Mouse (Mus musculus): ENCODE data around the gene Sh3pxd2a. TPM values are rescaled to one million over a fixed set of nuclear protein-coding genes. Genes with fewer than 3 reads are reported as not detected.

Sh3pxd2a gene
- polyA plus RNA-seq, 1 experiment from 2014 or later, result 0.65 TPM

DNA sequence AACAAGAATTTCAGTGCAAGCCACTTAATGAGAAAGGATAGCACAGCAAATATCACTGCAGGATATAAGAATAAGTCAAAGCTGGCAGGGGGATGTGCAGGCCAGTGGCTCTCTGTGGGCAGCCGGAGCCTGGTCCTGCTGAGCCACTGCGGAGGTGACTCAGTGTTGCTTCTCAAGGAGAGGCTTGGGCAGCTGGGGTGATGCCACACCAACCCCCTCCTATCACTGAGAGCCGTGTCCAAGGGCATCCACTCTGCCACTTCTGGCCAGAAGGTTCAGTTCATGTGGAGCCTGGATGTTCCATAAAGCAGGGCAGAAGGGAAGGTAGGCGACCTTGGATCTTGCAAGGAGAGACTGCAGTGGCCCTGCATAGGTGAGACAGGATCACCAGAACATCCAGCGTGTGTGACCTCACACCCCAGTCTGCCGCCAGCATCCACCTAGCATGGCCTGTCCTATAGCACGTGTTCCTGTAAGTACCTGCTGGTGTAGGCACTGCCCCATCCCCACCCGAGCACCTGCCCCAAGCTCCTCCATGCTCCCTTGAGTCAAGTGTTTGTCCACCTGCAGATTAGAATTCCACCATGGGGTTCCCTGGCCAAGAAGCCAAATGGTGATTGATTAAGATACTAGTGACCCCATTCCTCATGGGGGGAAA, 89.2 kb downstream of the Sh3pxd2a start:
- Histone ChIP-seq H3K36me3 (ENCODE audit: control insufficient read depth, insufficient read depth) (no peaks in the 10 kb centered on the region), H3K9ac (ENCODE audit: low read depth, low read length) (no peak overlapping the region), H3K4me1 (ENCODE audit: control insufficient read depth, low read depth, low read length) (peaks cover 25% of the 10 kb centered on the region), H3K27ac (ENCODE audit: low read length) (no peak overlapping the region), H3K4me3 (ENCODE audit: low read depth, low read length) (no peak overlapping the region), H3K9me3 (replicated peaks; ENCODE audit: control insufficient read depth, low read length) (no peaks in the 10 kb centered on the region), H3K4me2 (ENCODE audit: low read depth, low read length) (no peak overlapping the region), H3K27me3 (ENCODE audit: control insufficient read depth, insufficient read depth, low read depth, low read length) (no peaks in the 10 kb centered on the region)
- WGBS (ENCODE audit: insufficient replicate concordance), result 78% methylated on average over 8 of the region's 8 CpGs
- no peak for ATAC-seq (ENCODE audit: low read depth)

DNA sequence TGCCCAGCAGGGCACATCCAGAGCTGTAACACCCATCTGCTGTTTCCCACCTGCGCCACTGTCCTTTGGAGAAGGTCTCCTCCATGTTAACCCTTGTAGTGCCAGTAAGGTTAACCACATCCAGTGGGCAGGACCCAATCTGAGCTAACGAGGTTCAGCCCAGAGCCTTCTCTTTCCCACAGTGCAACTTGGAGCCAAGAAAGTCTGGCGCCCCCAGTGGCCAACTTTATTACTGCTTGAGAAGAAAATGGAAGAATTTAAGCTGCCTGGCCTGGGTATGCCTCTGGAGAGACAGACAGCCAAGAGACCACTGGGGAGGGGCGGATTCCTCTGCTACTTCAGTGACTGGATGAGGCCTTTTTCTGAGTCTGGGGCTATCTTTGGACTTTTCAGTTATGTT, 89.8 kb downstream of the Sh3pxd2a start:
- Histone ChIP-seq H3K9me3 (replicated peaks; ENCODE audit: control insufficient read depth, low read length) (no peaks in the 10 kb centered on the region), H3K27me3 (ENCODE audit: control insufficient read depth, insufficient read depth, low read depth, low read length) (no peaks in the 10 kb centered on the region), H3K4me3 (ENCODE audit: low read depth, low read length) (no peak overlapping the region), H3K9ac (ENCODE audit: low read depth, low read length) (no peak overlapping the region), H3K27ac (ENCODE audit: low read length) (no peak overlapping the region), H3K36me3 (ENCODE audit: control insufficient read depth, insufficient read depth) (no peaks in the 10 kb centered on the region), H3K4me1 (ENCODE audit: control insufficient read depth, low read depth, low read length) (peaks cover 21% of the 10 kb centered on the region), H3K4me2 (ENCODE audit: low read depth, low read length) (no peak overlapping the region)
- no peak for ATAC-seq (ENCODE audit: low read depth)
- 23% methylated on average over 4 of the region's 4 CpGs for WGBS (ENCODE audit: insufficient replicate concordance)

DNA sequence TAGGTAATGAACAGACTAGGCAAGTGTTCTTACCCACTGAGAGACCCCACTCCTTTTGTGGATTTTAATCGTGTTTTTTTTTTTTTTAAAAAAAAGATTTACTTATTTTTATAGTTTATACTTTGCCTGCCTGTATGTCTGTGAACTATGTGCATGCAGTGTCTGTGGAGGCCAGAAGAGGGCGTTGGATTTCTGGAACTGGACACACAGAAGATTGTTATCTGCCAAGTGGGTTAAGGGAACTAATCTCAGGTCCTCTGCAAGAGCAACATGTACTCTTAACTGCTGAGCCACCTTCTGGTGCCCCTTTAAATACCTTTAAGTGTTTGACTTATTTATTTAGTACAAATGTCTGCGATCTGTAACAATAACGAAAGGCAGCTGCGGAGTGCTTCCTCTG, 92.2 kb downstream of the Sh3pxd2a start:
- H3K4me2 ChIP-seq (ENCODE audit: low read depth, low read length), result no peak overlapping the region
- no peaks in the 10 kb centered on the region for H3K27me3 ChIP-seq (ENCODE audit: control insufficient read depth, insufficient read depth, low read depth, low read length)
- 68% methylated on average over 5 of the region's 5 CpGs for WGBS (ENCODE audit: insufficient replicate concordance)
- H3K4me1 ChIP-seq (ENCODE audit: control insufficient read depth, low read depth, low read length), result peaks cover 12% of the 10 kb centered on the region
- H3K9me3 ChIP-seq (replicated peaks; ENCODE audit: control insufficient read depth, low read length), result no peaks in the 10 kb centered on the region
- ATAC-seq (ENCODE audit: low read depth), result no peak
- no peak overlapping the region for H3K4me3 ChIP-seq (ENCODE audit: low read depth, low read length)
- H3K9ac ChIP-seq (ENCODE audit: low read depth, low read length), result no peak overlapping the region
- no peak overlapping the region for H3K27ac ChIP-seq (ENCODE audit: low read length)
- H3K36me3 ChIP-seq (ENCODE audit: control insufficient read depth, insufficient read depth), result no peaks in the 10 kb centered on the region

DNA sequence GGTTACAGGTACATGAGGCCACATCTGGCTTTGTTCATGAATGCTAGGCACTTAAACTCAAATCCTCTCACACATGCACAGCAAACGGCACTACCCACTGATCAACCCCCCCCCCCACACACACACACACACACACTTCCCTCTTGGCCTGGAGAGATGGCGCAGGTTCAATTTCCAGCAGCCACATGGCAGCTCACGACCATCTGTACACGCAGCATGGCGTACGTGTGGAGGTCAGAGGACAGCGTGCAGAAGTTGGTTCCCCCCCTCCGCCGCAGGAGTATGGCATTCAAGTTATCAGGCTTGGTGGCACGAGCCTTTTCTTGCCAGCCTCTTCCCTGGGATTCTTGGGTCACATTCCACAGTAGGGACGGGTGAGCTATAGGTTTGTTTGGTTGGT, 92.7 kb downstream of the Sh3pxd2a start:
- Histone ChIP-seq H3K4me2 (ENCODE audit: low read depth, low read length) (no peak overlapping the region), H3K36me3 (ENCODE audit: control insufficient read depth, insufficient read depth) (no peaks in the 10 kb centered on the region), H3K27me3 (ENCODE audit: control insufficient read depth, insufficient read depth, low read depth, low read length) (no peaks in the 10 kb centered on the region), H3K27ac (ENCODE audit: low read length) (no peak overlapping the region), H3K9me3 (replicated peaks; ENCODE audit: control insufficient read depth, low read length) (no peaks in the 10 kb centered on the region), H3K4me3 (ENCODE audit: low read depth, low read length) (no peak overlapping the region), H3K4me1 (ENCODE audit: control insufficient read depth, low read depth, low read length) (peaks cover 12% of the 10 kb centered on the region), H3K9ac (ENCODE audit: low read depth, low read length) (no peak overlapping the region)
- no peak for ATAC-seq (ENCODE audit: low read depth)
- 78% methylated on average over 11 of the region's 11 CpGs for WGBS (ENCODE audit: insufficient replicate concordance)

DNA sequence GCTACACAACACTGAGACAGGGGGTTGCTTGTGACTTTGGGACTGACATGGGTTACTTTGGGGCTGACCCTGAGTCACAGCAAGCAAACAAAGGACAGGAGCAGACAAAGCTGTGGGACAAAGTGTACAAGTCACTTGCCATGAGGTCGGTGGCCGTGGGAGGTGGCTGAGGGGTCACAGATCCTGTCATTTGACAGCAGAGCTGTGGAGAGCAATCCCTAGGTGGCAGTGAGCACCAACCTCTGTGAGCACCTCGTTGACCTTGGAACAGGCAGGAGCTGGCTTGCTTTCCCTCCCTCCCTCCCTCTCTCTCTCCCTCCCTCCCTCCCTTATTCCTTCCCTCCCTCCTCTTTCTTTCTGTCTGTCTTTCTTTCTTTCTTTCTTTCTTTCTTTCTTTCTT, 95.2 kb downstream of the Sh3pxd2a start:
- no peaks in the 10 kb centered on the region for H3K36me3 ChIP-seq (ENCODE audit: control insufficient read depth, insufficient read depth)
- no peak overlapping the region for H3K9ac ChIP-seq (ENCODE audit: low read depth, low read length)
- 45% methylated on average over 3 of the region's 3 CpGs for WGBS (ENCODE audit: insufficient replicate concordance)
- H3K27me3 ChIP-seq (ENCODE audit: control insufficient read depth, insufficient read depth, low read depth, low read length), result no peaks in the 10 kb centered on the region
- peak; percentile 68 for ATAC-seq (ENCODE audit: low read depth)
- no peaks in the 10 kb centered on the region for H3K9me3 ChIP-seq (replicated peaks; ENCODE audit: control insufficient read depth, low read length)
- H3K4me1 ChIP-seq (ENCODE audit: control insufficient read depth, low read depth, low read length), result peaks cover 9% of the 10 kb centered on the region
- H3K4me3 ChIP-seq (ENCODE audit: low read depth, low read length), result no peak overlapping the region
- H3K27ac ChIP-seq (ENCODE audit: low read length), result no peak overlapping the region
- H3K4me2 ChIP-seq (ENCODE audit: low read depth, low read length), result no peak overlapping the region

DNA sequence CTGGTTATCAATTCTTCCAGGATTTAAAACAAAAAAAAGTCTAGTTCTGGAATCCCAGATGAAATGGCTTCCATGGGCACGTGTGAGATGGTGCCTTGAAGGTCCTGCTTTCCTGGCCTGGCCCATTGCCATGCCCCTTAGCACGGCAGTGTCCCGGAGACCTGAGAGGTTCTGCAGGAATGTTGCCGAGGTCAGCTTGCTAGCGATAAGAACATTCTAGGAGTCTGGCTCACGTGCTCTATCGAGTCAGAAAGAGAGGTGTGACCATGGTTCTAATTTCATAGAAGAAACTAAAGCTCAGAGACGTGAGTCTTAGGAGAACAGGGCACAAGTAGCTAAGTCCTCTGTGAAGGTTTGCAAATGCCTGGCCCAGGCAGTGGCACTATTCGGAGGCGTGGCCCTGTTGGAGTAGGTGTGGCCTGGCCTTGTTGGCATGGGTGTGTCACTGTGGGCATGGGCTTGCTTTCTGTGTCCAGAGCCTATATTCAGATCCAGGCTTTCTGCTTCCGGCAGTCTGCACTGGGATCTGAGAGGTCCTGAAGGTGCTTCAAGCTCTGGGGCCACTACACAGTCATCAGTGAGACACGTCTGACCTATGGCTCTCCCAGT, 96.8 kb downstream of the Sh3pxd2a start:
- WGBS (ENCODE audit: insufficient replicate concordance), result 72% methylated on average over 12 of the region's 12 CpGs
- no peak for ATAC-seq (ENCODE audit: low read depth)

DNA sequence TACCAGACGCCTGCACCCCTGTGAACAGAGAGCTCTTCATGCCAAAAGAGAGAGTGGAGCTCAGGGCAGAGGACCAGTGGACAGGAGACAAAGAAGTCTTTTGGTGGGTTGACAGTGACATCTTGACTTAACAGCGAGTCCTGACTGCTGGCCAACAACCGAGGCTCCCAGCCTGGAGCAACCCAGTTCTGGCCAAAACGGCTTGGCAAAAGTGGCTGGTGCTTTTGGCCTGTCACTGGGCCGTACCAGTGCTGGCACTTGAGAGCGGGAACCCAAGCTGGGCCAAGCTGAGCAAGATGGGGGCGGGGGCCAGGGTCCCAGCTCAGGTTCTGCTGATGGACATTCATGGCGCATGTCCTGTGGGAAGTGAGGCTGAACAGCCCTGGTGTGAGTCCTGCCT, 97.6 kb downstream of the Sh3pxd2a start:
- no peak for ATAC-seq (ENCODE audit: low read depth)
- no peak overlapping the region for H3K9ac ChIP-seq (ENCODE audit: low read depth, low read length)
- no peak overlapping the region for H3K27ac ChIP-seq (ENCODE audit: low read length)
- H3K27me3 ChIP-seq (ENCODE audit: control insufficient read depth, insufficient read depth, low read depth, low read length), result no peaks in the 10 kb centered on the region
- no peak overlapping the region for H3K4me2 ChIP-seq (ENCODE audit: low read depth, low read length)
- no peaks in the 10 kb centered on the region for H3K36me3 ChIP-seq (ENCODE audit: control insufficient read depth, insufficient read depth)
- 72% methylated on average over 8 of the region's 8 CpGs for WGBS (ENCODE audit: insufficient replicate concordance)
- no peaks in the 10 kb centered on the region for H3K9me3 ChIP-seq (replicated peaks; ENCODE audit: control insufficient read depth, low read length)
- H3K4me1 ChIP-seq (ENCODE audit: control insufficient read depth, low read depth, low read length), result peaks cover 9% of the 10 kb centered on the region
- no peak overlapping the region for H3K4me3 ChIP-seq (ENCODE audit: low read depth, low read length)

More for the DNA sequence above, 96.8 kb downstream of the Sh3pxd2a start:
- Histone ChIP-seq H3K36me3 (ENCODE audit: control insufficient read depth, insufficient read depth) (no peaks in the 10 kb centered on the region), H3K27me3 (ENCODE audit: control insufficient read depth, insufficient read depth, low read depth, low read length) (no peaks in the 10 kb centered on the region), H3K4me2 (ENCODE audit: low read depth, low read length) (no peak overlapping the region), H3K4me3 (ENCODE audit: low read depth, low read length) (no peak overlapping the region), H3K4me1 (ENCODE audit: control insufficient read depth, low read depth, low read length) (peaks cover 9% of the 10 kb centered on the region), H3K27ac (ENCODE audit: low read length) (no peak overlapping the region), H3K9ac (ENCODE audit: low read depth, low read length) (no peak overlapping the region), H3K9me3 (replicated peaks; ENCODE audit: control insufficient read depth, low read length) (no peaks in the 10 kb centered on the region)

DNA sequence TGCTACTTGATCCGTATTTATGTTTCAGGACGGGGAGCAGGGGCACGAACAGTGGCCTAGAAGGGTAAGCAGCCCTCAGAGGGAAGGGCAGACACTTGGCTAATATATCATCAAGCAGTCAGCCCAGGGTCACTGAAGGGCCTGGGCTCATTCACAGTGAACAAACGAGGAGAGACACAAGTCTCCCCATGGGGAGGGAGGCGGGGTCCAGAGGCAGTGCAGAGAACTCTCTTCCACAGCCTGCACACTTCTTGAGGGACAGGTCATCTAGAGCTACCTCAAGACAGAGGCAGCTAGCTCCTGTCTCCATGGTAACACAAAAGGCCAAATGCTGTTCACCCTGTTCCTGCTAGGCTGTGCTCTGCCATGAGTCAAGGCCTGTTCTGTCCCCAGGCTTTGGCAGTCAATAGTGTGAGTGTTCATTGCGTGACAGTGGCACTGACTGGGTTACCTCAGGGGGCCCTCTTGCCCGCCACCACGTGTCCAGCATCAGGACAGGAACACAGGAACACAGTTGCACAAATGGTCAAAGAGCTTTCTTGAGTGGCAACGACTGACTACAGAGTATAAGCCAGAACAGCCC, 101.0 kb downstream of the Sh3pxd2a start:
- no peak overlapping the region for H3K4me2 ChIP-seq (ENCODE audit: low read depth, low read length)
- H3K9me3 ChIP-seq (replicated peaks; ENCODE audit: control insufficient read depth, low read length), result no peaks in the 10 kb centered on the region
- H3K36me3 ChIP-seq (ENCODE audit: control insufficient read depth, insufficient read depth), result no peaks in the 10 kb centered on the region
- no peak overlapping the region for H3K9ac ChIP-seq (ENCODE audit: low read depth, low read length)
- no peak overlapping the region for H3K27ac ChIP-seq (ENCODE audit: low read length)
- no peak for ATAC-seq (ENCODE audit: low read depth)
- no peak overlapping the region for H3K4me3 ChIP-seq (ENCODE audit: low read depth, low read length)
- 64% methylated on average over 9 of the region's 9 CpGs for WGBS (ENCODE audit: insufficient replicate concordance)
- H3K27me3 ChIP-seq (ENCODE audit: control insufficient read depth, insufficient read depth, low read depth, low read length), result no peaks in the 10 kb centered on the region
- H3K4me1 ChIP-seq (ENCODE audit: control insufficient read depth, low read depth, low read length), result peaks cover 12% of the 10 kb centered on the region

DNA sequence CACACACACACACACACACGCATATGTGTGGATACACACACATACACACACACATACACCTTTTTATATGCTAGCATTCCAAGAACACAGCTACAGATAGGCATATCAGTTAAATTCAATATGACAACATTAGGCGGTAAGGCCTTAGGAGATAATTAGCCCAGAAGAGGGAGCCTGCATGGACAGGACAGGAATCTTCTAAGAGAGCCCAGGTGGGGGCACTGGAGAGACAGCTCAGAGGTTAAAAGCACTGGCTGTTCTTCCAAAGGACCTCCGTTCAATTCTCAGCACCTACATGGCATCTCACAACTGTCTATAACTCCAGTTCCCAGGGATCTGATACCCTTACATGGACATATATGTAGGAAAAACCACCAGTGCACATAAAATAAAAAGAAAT, 103.3 kb downstream of the Sh3pxd2a start:
- peaks cover 10% of the 10 kb centered on the region for H3K4me1 ChIP-seq (ENCODE audit: control insufficient read depth, low read depth, low read length)
- WGBS (ENCODE audit: insufficient replicate concordance), result 52% methylated on average over 3 of the region's 3 CpGs
- no peaks in the 10 kb centered on the region for H3K27me3 ChIP-seq (ENCODE audit: control insufficient read depth, insufficient read depth, low read depth, low read length)
- H3K9ac ChIP-seq (ENCODE audit: low read depth, low read length), result no peak overlapping the region
- no peak overlapping the region for H3K27ac ChIP-seq (ENCODE audit: low read length)
- no peaks in the 10 kb centered on the region for H3K36me3 ChIP-seq (ENCODE audit: control insufficient read depth, insufficient read depth)
- H3K4me2 ChIP-seq (ENCODE audit: low read depth, low read length), result no peak overlapping the region
- no peak overlapping the region for H3K4me3 ChIP-seq (ENCODE audit: low read depth, low read length)
- ATAC-seq (ENCODE audit: low read depth), result no peak
- no peaks in the 10 kb centered on the region for H3K9me3 ChIP-seq (replicated peaks; ENCODE audit: control insufficient read depth, low read length)

Measured in liver, embryonic 16.5 days (tissue).